Mouse (Mus musculus) heart, embryonic 13.5 days (tissue): ENCODE data around the gene Zbtb44. TPM values are rescaled to one million over a fixed set of nuclear protein-coding genes. Genes with fewer than 3 reads are reported as not detected.

Experiments used
- ATAC-seq: fragments of 200-750 bp; cut with Nextera tagmentation; 2 replicates; pipeline ENCODE4 v1.8.0; 2017; ENCODE audit warnings: moderate TSS enrichment; ENCODE audit not compliant: insufficient number of reproducible peaks, low FRiP score, low TSS enrichment; ENCODE audit errors: extremely low read depth
- H3K27ac ChIP-seq: fragments of 300-500 bp; sonication (generic); replicated peaks from 2 replicates; pipeline ENCODE4 v1.5.1; 2015; ENCODE audit warnings: moderate library complexity, mild to moderate bottlenecking, inconsistent platforms
- H3K27me3 ChIP-seq: fragments of 300-500 bp; sonication (generic); replicated peaks from 2 replicates; pipeline ENCODE4 v1.6.1; 2015; ENCODE audit warnings: mild to moderate bottlenecking, inconsistent platforms
- H3K36me3 ChIP-seq: fragments of 300-500 bp; sonication (generic); 2 replicates; pipeline ENCODE4 v1.6.1; 2015; ENCODE audit warnings: mild to moderate bottlenecking, inconsistent platforms
- H3K4me1 ChIP-seq: fragments of 300-500 bp; sonication (generic); 2 replicates; pipeline ENCODE4 v1.6.1; 2015; ENCODE audit warnings: inconsistent platforms
- H3K4me2 ChIP-seq: fragments of 300-500 bp; sonication (generic); 2 replicates; pipeline ENCODE4 v1.6.1; 2015; ENCODE audit warnings: inconsistent platforms, mild to moderate bottlenecking, moderate library complexity
- H3K4me3 ChIP-seq: fragments of 300-500 bp; sonication (generic); 2 replicates; pipeline ENCODE4 v1.5.1; 2015; ENCODE audit warnings: moderate library complexity, mild to moderate bottlenecking, inconsistent platforms
- H3K9ac ChIP-seq: fragments of 300-500 bp; sonication (generic); 2 replicates; pipeline ENCODE4 v1.6.1; 2015; ENCODE audit warnings: inconsistent platforms, mild to moderate bottlenecking, moderate library complexity
- H3K9me3 ChIP-seq: fragments of 300-500 bp; sonication (generic); 2 replicates; pipeline ENCODE4 v1.6.1; 2016; ENCODE audit warnings: inconsistent platforms
- WGBS: fragments of 180-500 bp; shearing (Covaris S2); methylation state at CpG from one replicate; pipeline ENCODE4 v1.1.7; 2015; ENCODE audit warnings: mixed read lengths; 5-methylcytosine and 5-hydroxymethylcytosine counted together
- polyA plus RNA-seq: library from polyadenylated mRNA; unstranded; fragments of >200 nt; fragmentation: Nextera tagmentation; extraction: Ambion mirVana; gene quantifications from 2 replicates; pipeline ENCODE4 v1.2.1, GENCODE M21; 2015

The Zbtb44 gene
- polyA plus RNA-seq, 1 experiment from 2014 or later, result 6.7 TPM

- ATAC-seq, result no peak
- Histone ChIP-seq H3K4me2 (no peak overlapping the region), H3K27me3 (no peaks in the 10 kb centered on the region), H3K27ac (no peak overlapping the region), H3K9ac (no peak overlapping the region), H3K4me3 (no peak overlapping the region), H3K4me1 (peaks cover 3% of the 10 kb centered on the region; the same call in 1 of the 2 replicates), H3K9me3 (no peaks in the 10 kb centered on the region), H3K36me3 (peaks cover 24% of the 10 kb centered on the region)
- 88% methylated on average over 5 of the region's 5 CpGs for WGBS
These were observed 41.8 kb downstream of the Zbtb44 start for GRCm38 (mm10) chr9:31072256-31072655.

GRCm38 (mm10) chr9:31073797-31074196 is 43.4 kb downstream of the Zbtb44 start:
- Histone ChIP-seq H3K27me3 (no peaks in the 10 kb centered on the region), H3K4me3 (no peak overlapping the region), H3K9me3 (no peaks in the 10 kb centered on the region), H3K4me1 (peaks cover 11% of the 10 kb centered on the region), H3K36me3 (peaks cover 16% of the 10 kb centered on the region), H3K27ac (no peak overlapping the region), H3K4me2 (no peak overlapping the region), H3K9ac (no peak overlapping the region)
- no peak for ATAC-seq
- WGBS, result 70% methylated on average over 7 of the region's 7 CpGs

- Histone ChIP-seq H3K9ac (no peak overlapping the region), H3K4me1 (peaks cover 11% of the 10 kb centered on the region), H3K36me3 (peaks cover 7% of the 10 kb centered on the region; the same call in 1 of the 2 replicates), H3K27me3 (no peaks in the 10 kb centered on the region), H3K4me2 (no peak overlapping the region), H3K27ac (no peak overlapping the region), H3K9me3 (no peaks in the 10 kb centered on the region), H3K4me3 (no peak overlapping the region)
- 88% methylated on average over 10 of the region's 10 CpGs for WGBS
- no peak for ATAC-seq
These were observed 44.4 kb downstream of the Zbtb44 start for GRCm38 (mm10) chr9:31074836-31075235.

GRCm38 (mm10) chr9:31080726-31081125 is 50.3 kb downstream of the Zbtb44 start:
- Histone ChIP-seq H3K4me2 (no peak overlapping the region), H3K9ac (no peak overlapping the region), H3K9me3 (no peaks in the 10 kb centered on the region), H3K4me3 (no peak overlapping the region), H3K36me3 (no peaks in the 10 kb centered on the region), H3K27ac (no peak overlapping the region), H3K27me3 (peaks cover 31% of the 10 kb centered on the region), H3K4me1 (peaks cover 9% of the 10 kb centered on the region)
- ATAC-seq, result no peak
- 65% methylated on average over 6 of the region's 6 CpGs for WGBS

- peaks cover 9% of the 10 kb centered on the region for H3K4me1 ChIP-seq
- H3K27ac ChIP-seq, result no peak overlapping the region
- ATAC-seq, result no peak
- no peaks in the 10 kb centered on the region for H3K36me3 ChIP-seq
- no peak overlapping the region; the same call in 1 of the 2 replicates for H3K9ac ChIP-seq
- WGBS, result 8% methylated on average over 15 of the region's 15 CpGs
- no peak overlapping the region for H3K4me3 ChIP-seq
- H3K9me3 ChIP-seq, result no peaks in the 10 kb centered on the region
- peaks cover 37% of the 10 kb centered on the region for H3K27me3 ChIP-seq
- peak overlapping the region; percentile 49 for H3K4me2 ChIP-seq
These were observed 51.7 kb downstream of the Zbtb44 start for GRCm38 (mm10) chr9:31082054-31082666.

GRCm38 (mm10) chr9:31082771-31083170 is 52.3 kb downstream of the Zbtb44 start:
- 76% methylated on average over 6 of the region's 6 CpGs for WGBS
- peaks cover 43% of the 10 kb centered on the region for H3K27me3 ChIP-seq
- H3K4me1 ChIP-seq, result peaks cover 4% of the 10 kb centered on the region
- no peak overlapping the region for H3K27ac ChIP-seq
- no peak overlapping the region for H3K9ac ChIP-seq
- H3K4me2 ChIP-seq, result no peak overlapping the region
- H3K36me3 ChIP-seq, result no peaks in the 10 kb centered on the region
- ATAC-seq, result no peak
- H3K4me3 ChIP-seq, result no peak overlapping the region
- no peaks in the 10 kb centered on the region for H3K9me3 ChIP-seq

GRCm38 (mm10) chr9:31085556-31085955 is 55.1 kb downstream of the Zbtb44 start:
- H3K9ac ChIP-seq, result no peak overlapping the region
- WGBS, result 69% methylated on average over 5 of the region's 5 CpGs
- no peaks in the 10 kb centered on the region for H3K9me3 ChIP-seq
- H3K36me3 ChIP-seq, result no peaks in the 10 kb centered on the region
- no peak overlapping the region for H3K4me3 ChIP-seq
- H3K4me2 ChIP-seq, result no peak overlapping the region
- H3K4me1 ChIP-seq, result no peaks in the 10 kb centered on the region
- H3K27me3 ChIP-seq, result peaks cover 56% of the 10 kb centered on the region
- ATAC-seq, result no peak
- no peak overlapping the region for H3K27ac ChIP-seq

- Histone ChIP-seq H3K36me3 (no peaks in the 10 kb centered on the region), H3K27ac (no peak overlapping the region), H3K4me2 (peak overlapping the region; percentile 16; the same call in 1 of the 2 replicates), H3K9me3 (no peaks in the 10 kb centered on the region), H3K27me3 (peaks cover 63% of the 10 kb centered on the region), H3K9ac (no peak overlapping the region), H3K4me1 (no peaks in the 10 kb centered on the region), H3K4me3 (no peak overlapping the region)
- WGBS, result 13% methylated on average over 10 of the region's 10 CpGs
- no peak for ATAC-seq
These were observed 55.8 kb downstream of the Zbtb44 start for GRCm38 (mm10) chr9:31086085-31086753.

GRCm38 (mm10) chr9:31086754-31087145 is 56.3 kb downstream of the Zbtb44 start:
- no peak for ATAC-seq
- Histone ChIP-seq H3K36me3 (no peaks in the 10 kb centered on the region), H3K4me3 (no peak overlapping the region), H3K4me1 (no peaks in the 10 kb centered on the region), H3K27me3 (peaks cover 66% of the 10 kb centered on the region), H3K4me2 (no peak overlapping the region), H3K9me3 (no peaks in the 10 kb centered on the region), H3K27ac (no peak overlapping the region), H3K9ac (no peak overlapping the region)
- WGBS, result 79% methylated on average over 7 of the region's 7 CpGs

- H3K4me2 ChIP-seq, result no peak overlapping the region
- no peaks in the 10 kb centered on the region for H3K36me3 ChIP-seq
- WGBS, result 69% methylated on average over 4 of the region's 4 CpGs
- H3K27me3 ChIP-seq, result peaks cover 66% of the 10 kb centered on the region
- H3K4me1 ChIP-seq, result no peaks in the 10 kb centered on the region
- no peak for ATAC-seq
- no peak overlapping the region for H3K27ac ChIP-seq
- no peak overlapping the region for H3K9ac ChIP-seq
- no peak overlapping the region for H3K4me3 ChIP-seq
- H3K9me3 ChIP-seq, result no peaks in the 10 kb centered on the region
These were observed 57.0 kb downstream of the Zbtb44 start for GRCm38 (mm10) chr9:31087466-31087865.

- Histone ChIP-seq H3K27ac (no peak overlapping the region), H3K4me3 (no peak overlapping the region), H3K27me3 (peaks cover 60% of the 10 kb centered on the region), H3K4me2 (no peak overlapping the region), H3K9ac (no peak overlapping the region), H3K36me3 (no peaks in the 10 kb centered on the region), H3K9me3 (no peaks in the 10 kb centered on the region), H3K4me1 (no peaks in the 10 kb centered on the region)
- 55% methylated on average over 3 of the region's 3 CpGs for WGBS
- ATAC-seq, result no peak
These were observed 57.7 kb downstream of the Zbtb44 start for GRCm38 (mm10) chr9:31088116-31088515.

GRCm38 (mm10) chr9:31088883-31089282 is 58.4 kb downstream of the Zbtb44 start:
- Histone ChIP-seq H3K27ac (no peak overlapping the region), H3K4me3 (no peak overlapping the region), H3K36me3 (no peaks in the 10 kb centered on the region), H3K4me1 (no peaks in the 10 kb centered on the region), H3K9ac (no peak overlapping the region), H3K27me3 (peaks cover 53% of the 10 kb centered on the region), H3K9me3 (no peaks in the 10 kb centered on the region), H3K4me2 (no peak overlapping the region)
- no peak for ATAC-seq
- 65% methylated on average over 4 of the region's 4 CpGs for WGBS
